Mouse (Mus musculus): ENCODE data around the gene Tbck. TPM values are rescaled to one million over a fixed set of nuclear protein-coding genes. Genes with fewer than 3 reads are reported as not detected.

Gene Tbck
- total RNA-seq, 2 experiments from 2014 or later, result 12.8 to 14.4 TPM

- no peak for DNase-seq
These were observed 147.4 kb downstream of the Tbck start for GRCm38 (mm10) chr3:132831179-132831873.

GRCm38 (mm10) chr3:132835118-132835794 is 151.3 kb downstream of the Tbck start:
- no peak for DNase-seq

GRCm38 (mm10) chr3:132837134-132837533 is 153.2 kb downstream of the Tbck start:
- DNase-seq, result no peak

GRCm38 (mm10) chr3:132838656-132839417 is 154.9 kb downstream of the Tbck start:
- no peak for DNase-seq

- DNase-seq, result no peak
These were observed 155.6 kb downstream of the Tbck start for GRCm38 (mm10) chr3:132839516-132839915.

GRCm38 (mm10) chr3:132842676-132843075 is 158.7 kb downstream of the Tbck start:
- DNase-seq, result no peak

GRCm38 (mm10) chr3:132849669-132850068 is 165.7 kb downstream of the Tbck start:
- no peak for DNase-seq

GRCm38 (mm10) chr3:132850431-132850830 is 166.5 kb downstream of the Tbck start:
- DNase-seq, result no peak

- no peak for DNase-seq
These were observed 167.5 kb downstream of the Tbck start for GRCm38 (mm10) chr3:132851417-132851816.

- DNase-seq, result no peak
These were observed 168.1 kb downstream of the Tbck start for GRCm38 (mm10) chr3:132851841-132852728.

GRCm38 (mm10) chr3:132854271-132854670 is 170.3 kb downstream of the Tbck start:
- no peak for DNase-seq

GRCm38 (mm10) chr3:132855458-132856212 is 171.7 kb downstream of the Tbck start:
- no peak for DNase-seq

- DNase-seq, result no peak
These were observed 172.7 kb downstream of the Tbck start for GRCm38 (mm10) chr3:132856651-132857050.

- DNase-seq, result no peak
These were observed 174.9 kb downstream of the Tbck start for GRCm38 (mm10) chr3:132858849-132859248.

- DNase-seq, result no peak
These were observed 175.6 kb downstream of the Tbck start for GRCm38 (mm10) chr3:132859573-132859972.

- no peak for DNase-seq
These were observed 176.9 kb downstream of the Tbck start for GRCm38 (mm10) chr3:132860796-132861195.

GRCm38 (mm10) chr3:132863843-132864242 is 179.9 kb downstream of the Tbck start:
- DNase-seq, result no peak

GRCm38 (mm10) chr3:132864329-132864919 is 180.5 kb downstream of the Tbck start:
- DNase-seq, result no peak

GRCm38 (mm10) chr3:132864986-132865385 is 181.0 kb downstream of the Tbck start:
- DNase-seq, result no peak

GRCm38 (mm10) chr3:132865596-132865995 is 181.7 kb downstream of the Tbck start:
- DNase-seq, result no peak

GRCm38 (mm10) chr3:132866984-132867383 is 183.0 kb downstream of the Tbck start:
- DNase-seq, result no peak
